Mouse (Mus musculus): ENCODE results near the gene Itga8. TPM values are rescaled to one million over a fixed set of nuclear protein-coding genes. Genes with fewer than 3 reads are reported as not detected.

The Itga8 gene
- total and polyA plus RNA-seq, 3 experiments = 3.5 to 10.6 (median 7.5) TPM

DNA sequence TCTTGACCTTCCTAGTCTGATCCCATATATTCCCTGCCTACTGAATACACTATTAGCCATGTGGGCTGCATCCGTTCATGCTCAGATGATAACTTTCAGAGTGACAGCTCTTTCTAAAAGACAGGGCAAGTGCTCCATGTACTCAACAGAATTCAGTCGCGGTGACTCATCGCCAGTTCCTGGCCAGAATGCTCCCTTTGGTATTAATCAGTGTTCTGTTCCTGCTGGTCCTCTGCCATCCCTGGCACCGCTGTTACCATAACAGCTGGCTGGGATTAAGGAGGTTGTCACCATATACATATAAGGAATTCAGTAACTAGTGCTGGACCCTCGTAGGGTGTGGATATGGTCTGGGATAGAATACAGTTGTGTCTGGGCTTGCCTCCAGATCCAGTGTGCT is 23.7 kb upstream of the Itga8 start:
- Histone ChIP-seq H3K27ac (ENCODE audit: insufficient read depth, low read depth) (no peak overlapping the region), H3K79me2 (replicated peaks; ENCODE audit: control insufficient read depth, extremely low read depth, insufficient read depth, poor library complexity, severe bottlenecking) (no peaks in the 10 kb centered on the region), H3K4me2 (ENCODE audit: insufficient read depth, low read depth, poor library complexity, severe bottlenecking) (no peak overlapping the region), H3K9ac (ENCODE audit: insufficient read depth, low read depth) (no peak overlapping the region), H3K36me3 (replicated peaks in 1 of 2; ENCODE audit: control insufficient read depth in 1 of 2, insufficient read depth in 1 of 2, low read length in 1 of 2) (no peaks in the 10 kb centered on the region), H3K4me3 (replicated peaks in 1 of 3; ENCODE audit: low read depth in 2 of 3, low read length in 2 of 3, poor library complexity in 1 of 3) (no peak overlapping the region), H3K4me1 (ENCODE audit: control insufficient read depth in 1 of 2, insufficient read depth in 2 of 2) (0 out of 4 replicates have a peak, but pooled peaks cover 0 to 2% of the 10 kb centered on the region in 2 experiments), H3K27me3 (replicated peaks) (no peaks in the 10 kb centered on the region), H3K9me3 (replicated peaks; ENCODE audit: low read length) (no peaks in the 10 kb centered on the region)
- no peak for TF ChIP-seq IRF4 (IDR thresholded peaks at IDR 0.05; ENCODE audit: low read depth, low read length)
- no peak for TF ChIP-seq BHLHE40 (IDR thresholded peaks at IDR 0.05; ENCODE audit: low read depth, low read length)
- no peak for TF ChIP-seq USF1 (IDR thresholded peaks at IDR 0.05; ENCODE audit: low read depth, low read length)
- TF ChIP-seq ELF1 (IDR thresholded peaks at IDR 0.05; ENCODE audit: low read depth, low read length) = no peak
- no peak for TF ChIP-seq POLR2A (IDR thresholded peaks at IDR 0.05; ENCODE audit: low read depth, low read length)
- TF ChIP-seq UBTF (IDR thresholded peaks at IDR 0.05; ENCODE audit: low read depth, low read length) = no peak
- TF ChIP-seq POLR2AphosphoS2 (IDR thresholded peaks at IDR 0.05; ENCODE audit: low read depth, low read length) = no peak
- in situ Hi-C loops (cut with MboI; ENCODE audit: low pct_ligation_motif_present, low pct_unique_long_range_greater_than_20kb, low sequenced_read_pairs) (no loop called here), dilution Hi-C loops (cut with MboI; ENCODE audit: extremely low pct_ligation_motif_present, extremely low pct_unique_long_range_greater_than_20kb, low sequenced_read_pairs) (no loop called here)
- DNase-seq (ENCODE audit: extremely low read depth) = no peak

- dilution Hi-C loops (cut with MboI; ENCODE audit: extremely low pct_ligation_motif_present, extremely low pct_unique_long_range_greater_than_20kb, low sequenced_read_pairs) = no loop called here
- H3K9ac ChIP-seq (ENCODE audit: insufficient read depth, low read depth) = no peak overlapping the region
Observed at GRCm38 (mm10) chr2:12320914-12321313, 19.2 kb upstream of the Itga8 start.

DNA sequence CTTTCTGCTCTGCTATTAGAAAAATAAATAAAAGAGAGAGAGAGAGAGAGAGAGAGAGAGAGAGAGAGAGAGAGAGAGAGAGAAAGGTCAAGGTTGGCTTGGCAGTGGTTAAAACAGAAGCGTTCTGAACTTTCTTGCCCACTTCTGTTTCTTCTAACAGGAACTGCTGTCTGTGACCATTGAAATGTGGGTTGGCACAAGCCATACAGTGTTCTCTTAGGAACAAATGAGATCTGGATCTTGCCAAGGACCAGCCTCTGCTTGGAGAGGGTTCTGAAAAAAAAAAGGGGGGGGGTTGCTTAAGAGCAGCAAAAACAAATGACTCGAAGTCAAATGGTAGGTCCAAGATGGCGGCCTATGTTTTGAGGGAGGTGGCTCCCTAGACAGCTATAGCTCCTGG is 17.0 kb upstream of the Itga8 start:
- H3K9me3 ChIP-seq (replicated peaks; ENCODE audit: low read length) = no peaks in the 10 kb centered on the region
- DNase-seq (ENCODE audit: extremely low read depth) = no peak
- in situ Hi-C loops (cut with MboI; ENCODE audit: low pct_ligation_motif_present, low pct_unique_long_range_greater_than_20kb, low sequenced_read_pairs) (loop anchor here (25.0 kb wide), 1 partner anchor 306 kb away; no protein-coding TSS in a partner anchor), dilution Hi-C loops (cut with MboI; ENCODE audit: extremely low pct_ligation_motif_present, extremely low pct_unique_long_range_greater_than_20kb, low sequenced_read_pairs) (no loop called here)
- no peak for TF ChIP-seq SIN3A (IDR thresholded peaks at IDR 0.05; ENCODE audit: low read length)
- TF ChIP-seq MYC (IDR thresholded peaks at IDR 0.05; ENCODE audit: low read depth, low read length) = no peak
- no peak for TF ChIP-seq KAT2A (IDR thresholded peaks at IDR 0.05; ENCODE audit: insufficient replicate concordance, low read length)
- no peak for TF ChIP-seq EP300 (IDR thresholded peaks at IDR 0.05; ENCODE audit: low read length)
- TF ChIP-seq RAD21 (IDR thresholded peaks at IDR 0.05; ENCODE audit: low read depth, low read length) = no peak
- no peak for TF ChIP-seq GABPA (IDR thresholded peaks at IDR 0.05; ENCODE audit: insufficient replicate concordance, low read depth, low read length)
- TF ChIP-seq CTCF (conservative IDR thresholded peaks at IDR 0.05 in 1 of 2, IDR thresholded peaks at IDR 0.05 in 1 of 2; ENCODE audit: low read depth in 2 of 2, low read length in 2 of 2) = no peak
- TF ChIP-seq POLR2AphosphoS2 (IDR thresholded peaks at IDR 0.05; ENCODE audit: low read depth, low read length) = no peak
- no peak for TF ChIP-seq TCF12 (IDR thresholded peaks at IDR 0.05; ENCODE audit: low read depth, low read length)
- TF ChIP-seq IRF4 (IDR thresholded peaks at IDR 0.05; ENCODE audit: low read depth, low read length) = no peak
- TF ChIP-seq NRF1 (IDR thresholded peaks at IDR 0.05; ENCODE audit: low read depth, low read length) = no peak
- TF ChIP-seq NELFE (IDR thresholded peaks at IDR 0.05; ENCODE audit: low read depth, low read length) = no peak
- TF ChIP-seq UBTF (IDR thresholded peaks at IDR 0.05; ENCODE audit: low read depth, low read length) = no peak
- no peak for TF ChIP-seq ZC3H11A (IDR thresholded peaks at IDR 0.05; ENCODE audit: low read depth, low read length)
- no peak for TF ChIP-seq E2F4 (IDR thresholded peaks at IDR 0.05; ENCODE audit: insufficient replicate concordance, low read depth, low read length)
- H3K4me2 ChIP-seq (ENCODE audit: insufficient read depth, low read depth, poor library complexity, severe bottlenecking) = no peak overlapping the region
- no peak overlapping the region for H3K27ac ChIP-seq (ENCODE audit: insufficient read depth, low read depth)
- H3K27me3 ChIP-seq (replicated peaks) = no peaks in the 10 kb centered on the region
- H3K79me2 ChIP-seq (replicated peaks; ENCODE audit: control insufficient read depth, extremely low read depth, insufficient read depth, poor library complexity, severe bottlenecking) = no peaks in the 10 kb centered on the region
- no peaks in the 10 kb centered on the region for H3K36me3 ChIP-seq (replicated peaks in 1 of 2; ENCODE audit: control insufficient read depth in 1 of 2, insufficient read depth in 1 of 2, low read length in 1 of 2)
- peaks cover 0 to 35% of the 10 kb centered on the region in 2 experiments; a peak in 3 of 4 replicates for H3K4me1 ChIP-seq (ENCODE audit: control insufficient read depth in 1 of 2, insufficient read depth in 2 of 2)
- H3K4me3 ChIP-seq (replicated peaks in 1 of 3; ENCODE audit: low read depth in 2 of 3, low read length in 2 of 3, poor library complexity in 1 of 3) = no peak overlapping the region
- no peak overlapping the region for H3K9ac ChIP-seq (ENCODE audit: insufficient read depth, low read depth)

More at GRCm38 (mm10) chr2:12320914-12321313, 19.2 kb upstream of the Itga8 start:
- H3K4me3 ChIP-seq (replicated peaks in 1 of 3; ENCODE audit: low read depth in 2 of 3, low read length in 2 of 3, poor library complexity in 1 of 3) = no peak overlapping the region
- TF ChIP-seq ELF1 (IDR thresholded peaks at IDR 0.05; ENCODE audit: low read depth, low read length) (no peak), MYC (IDR thresholded peaks at IDR 0.05; ENCODE audit: low read depth, low read length) (no peak), NRF1 (IDR thresholded peaks at IDR 0.05; ENCODE audit: low read depth, low read length) (no peak), CHD1 (IDR thresholded peaks at IDR 0.05; ENCODE audit: low read depth, low read length) (no peak), UBTF (IDR thresholded peaks at IDR 0.05; ENCODE audit: low read depth, low read length) (no peak), USF2 (conservative IDR thresholded peaks at IDR 0.05; ENCODE audit: low read depth, low read length) (no peak), MAX (IDR thresholded peaks at IDR 0.05; ENCODE audit: low read length) (no peak), MXI1 (IDR thresholded peaks at IDR 0.05; ENCODE audit: low read depth, low read length) (no peak), RCOR1 (conservative IDR thresholded peaks at IDR 0.05; ENCODE audit: low read depth, low read length) (no peak), GABPA (IDR thresholded peaks at IDR 0.05; ENCODE audit: insufficient replicate concordance, low read depth, low read length) (no peak), ZKSCAN1 (IDR thresholded peaks at IDR 0.05; ENCODE audit: borderline replicate concordance, low read depth, low read length) (no peak)
- H3K27ac ChIP-seq (ENCODE audit: insufficient read depth, low read depth) = no peak overlapping the region
- no peaks in the 10 kb centered on the region for H3K36me3 ChIP-seq (replicated peaks in 1 of 2; ENCODE audit: control insufficient read depth in 1 of 2, insufficient read depth in 1 of 2, low read length in 1 of 2)
- no peak for DNase-seq (ENCODE audit: extremely low read depth)
- H3K4me2 ChIP-seq (ENCODE audit: insufficient read depth, low read depth, poor library complexity, severe bottlenecking) = no peak overlapping the region
- H3K9me3 ChIP-seq (replicated peaks; ENCODE audit: low read length) = no peaks in the 10 kb centered on the region
- no peaks in the 10 kb centered on the region for H3K27me3 ChIP-seq (replicated peaks)
- in situ Hi-C loops (cut with MboI; ENCODE audit: low pct_ligation_motif_present, low pct_unique_long_range_greater_than_20kb, low sequenced_read_pairs) = loop anchor here (25.0 kb wide), 1 partner anchor 309 kb away; no protein-coding TSS in a partner anchor
- peaks cover 0 to 23% of the 10 kb centered on the region in 2 experiments; a peak in 3 of 4 replicates for H3K4me1 ChIP-seq (ENCODE audit: control insufficient read depth in 1 of 2, insufficient read depth in 2 of 2)
- no peaks in the 10 kb centered on the region for H3K79me2 ChIP-seq (replicated peaks; ENCODE audit: control insufficient read depth, extremely low read depth, insufficient read depth, poor library complexity, severe bottlenecking)

Measured in CH12.LX (cell line).